Mouse (Mus musculus) bone marrow macrophage, adult 2 months (primary cell): ENCODE measurements around the gene Hnrnpd.

Experiments
- CTCF ChIP-seq: IDR thresholded peaks from 2 replicates; pipeline ENCODE4 v1.5.1; 2012; ENCODE audit warnings: low read depth, mild to moderate bottlenecking, low read length, moderate library complexity
- POLR2A ChIP-seq: IDR thresholded peaks from 2 replicates; pipeline ENCODE4 v1.6.1; 2012; ENCODE audit warnings: mild to moderate bottlenecking, low read depth, low read length, borderline replicate concordance

DNA sequence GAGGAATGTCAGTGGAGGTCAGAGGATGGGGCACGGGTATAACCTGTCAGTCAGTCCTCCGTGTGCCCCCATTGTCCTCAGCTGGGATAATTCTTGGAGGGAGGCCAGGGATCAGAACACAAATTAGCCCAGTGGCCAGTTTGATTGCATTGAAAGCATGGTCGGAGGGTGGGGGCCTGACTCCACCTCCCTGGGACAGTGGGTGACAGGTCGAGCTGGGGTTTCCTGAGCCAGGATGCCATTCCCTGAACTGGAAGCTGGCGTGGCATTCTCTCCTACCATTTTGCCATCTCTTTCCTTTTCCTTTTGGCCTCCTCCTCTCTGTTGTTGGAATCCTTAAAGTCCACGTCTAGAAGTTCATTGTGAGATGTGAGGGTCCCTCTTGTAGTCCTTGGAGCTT is 27.2 kb upstream of the Hnrnpd start:
- no peak for TF ChIP-seq CTCF
- no peak for TF ChIP-seq POLR2A
